20 mouse cellular contexts compared by ENCODE assay signal in genomic region chr4:47205846-47206245, GRCm38 (mm10). TPM values are rescaled to one million over a fixed set of nuclear protein-coding genes. Genes with fewer than 3 reads are reported as not detected.
A peak's percentile ranks its signal among the peaks of the same experiment; 100 is the strongest.
DNase-seq lines count a peak whose midpoint lies in the region; ATAC-seq and TF ChIP-seq lines count a peak whose summit lies in the region.
"Had no signal": no experiment of that assay in that cellular context is flagged by ENCODE, and none has a peak within 500 bp of the region (broad histone marks: within the 10 kb centered on the region; RNA-seq: fewer than 3 reads in every experiment).

No protein-coding gene starts in this region.

- H3K9me3 ChIP-seq in heart, postnatal 0 days (replicated peaks; ENCODE audit: control insufficient read depth, low read length), result no peaks in the 10 kb centered on the region
- H3K9me3 ChIP-seq in limb, embryonic 15.5 days, result no peaks in the 10 kb centered on the region
- no peaks in the 10 kb centered on the region for H3K9me3 ChIP-seq in limb, embryonic 10.5 days (replicated peaks)
- H3K9me3 ChIP-seq: hindbrain, embryonic 13.5 days; limb, embryonic 12.5 days; midbrain, embryonic 15.5 days had no signal

- DNase-seq in heart, postnatal 0 days (ENCODE audit: low spot score), result no peak
- no peak for DNase-seq in heart, postnatal 36 days
- DNase-seq in limb, embryonic 10.5 days (ENCODE audit: low spot score), result no peak
- peak; percentile 49 to 63 for DNase-seq in kidney, postnatal 25 days
- DNase-seq in lung, postnatal 4 days, result peak; percentile 44 to 76
- DNase-seq in adrenal gland, postnatal 14 days, result no peak
- DNase-seq: adrenal gland, postnatal 25 days; cerebellum, adult 8-10 months; gastrocnemius, postnatal 10 days; layer of hippocampus, adult 9-11 months; thymus, postnatal 14 days had no signal

- no peak for TF ChIP-seq EP300 in heart, postnatal 0 days (IDR thresholded peaks at IDR 0.05; ENCODE audit: low read depth)

- H3K9ac ChIP-seq in heart, postnatal 0 days (replicated peaks; ENCODE audit: low read depth, low read length), result no peak overlapping the region
- no peak overlapping the region for H3K9ac ChIP-seq in limb, embryonic 15.5 days
- H3K9ac ChIP-seq: hindbrain, embryonic 13.5 days; limb, embryonic 12.5 days; liver, embryonic 14.5 days; midbrain, embryonic 15.5 days had no signal

- H3K36me3 ChIP-seq in heart, postnatal 0 days (replicated peaks; ENCODE audit: control insufficient read depth, insufficient read depth, low read length), result no peaks in the 10 kb centered on the region
- no peaks in the 10 kb centered on the region for H3K36me3 ChIP-seq in limb, embryonic 15.5 days
- no peaks in the 10 kb centered on the region for H3K36me3 ChIP-seq in limb, embryonic 10.5 days
- H3K36me3 ChIP-seq: hindbrain, embryonic 13.5 days; limb, embryonic 12.5 days; midbrain, embryonic 15.5 days had no signal

- H3K4me1 ChIP-seq in heart, postnatal 0 days (ENCODE audit: control insufficient read depth, insufficient read depth), result peaks cover 7% of the 10 kb centered on the region; the same call in 1 of the 2 replicates
- peaks cover 25% of the 10 kb centered on the region for H3K4me1 ChIP-seq in limb, embryonic 15.5 days
- H3K4me1 ChIP-seq in limb, embryonic 10.5 days, result peaks cover 14% of the 10 kb centered on the region

- H3K4me3 ChIP-seq in heart, postnatal 0 days (ENCODE audit: low read depth, low read length), result no peak overlapping the region
- no peak overlapping the region for H3K4me3 ChIP-seq in limb, embryonic 15.5 days
- H3K4me3 ChIP-seq in limb, embryonic 10.5 days, result no peak overlapping the region
- H3K4me3 ChIP-seq: hindbrain, embryonic 13.5 days; limb, embryonic 12.5 days; megakaryocyte, embryonic 14.5 days; midbrain, embryonic 15.5 days had no signal

- no peak overlapping the region for H3K4me2 ChIP-seq in heart, postnatal 0 days (ENCODE audit: low read depth, low read length)
- no peak overlapping the region for H3K4me2 ChIP-seq in limb, embryonic 15.5 days
- H3K4me2 ChIP-seq: hindbrain, embryonic 13.5 days; limb, embryonic 12.5 days; midbrain, embryonic 15.5 days had no signal

- intact Hi-C loops in heart, postnatal 36 days (cut with DNase I), result loop anchor here (2.0 to 5.0 kb wide), 2 partner anchors 54 to 75 kb away; no protein-coding TSS in a partner anchor

- no peak for TF ChIP-seq CTCF in heart, postnatal 0 days (IDR thresholded peaks at IDR 0.05; ENCODE audit: low read depth)

- H3K27ac ChIP-seq in heart, postnatal 0 days (ENCODE audit: low read depth), result peak overlapping the region; percentile 35; the same call in 1 of the 2 replicates
- H3K27ac ChIP-seq in limb, embryonic 15.5 days, result 0 out of 2 replicates have a peak overlapping the region, but pooled peaks have one; percentile 22
- no peak overlapping the region for H3K27ac ChIP-seq in limb, embryonic 10.5 days
- H3K27ac ChIP-seq: hindbrain, embryonic 13.5 days; limb, embryonic 12.5 days; liver, embryonic 14.5 days; midbrain, embryonic 15.5 days had no signal

- WGBS in heart, postnatal 0 days, result 43% methylated on average over 6 of the region's 6 CpGs
- WGBS in limb, embryonic 15.5 days, result 59% methylated on average over 6 of the region's 6 CpGs
- 83% methylated on average over 6 of the region's 6 CpGs for WGBS in limb, embryonic 10.5 days

- H3K27me3 ChIP-seq in heart, postnatal 0 days (ENCODE audit: control insufficient read depth, insufficient read depth, low read length), result peaks cover 44% of the 10 kb centered on the region
- peaks cover 53% of the 10 kb centered on the region for H3K27me3 ChIP-seq in limb, embryonic 15.5 days
- peaks cover 72% of the 10 kb centered on the region for H3K27me3 ChIP-seq in limb, embryonic 10.5 days (ENCODE audit: low read depth, poor library complexity, severe bottlenecking)

- no peak for ATAC-seq in heart, postnatal 0 days (ENCODE audit: insufficient read depth, low read depth)
- no peak for ATAC-seq in limb, embryonic 15.5 days (ENCODE audit: insufficient number of reproducible peaks, low FRiP score, low TSS enrichment, low read depth)
- ATAC-seq: activated CD4-positive, CD25-positive, alpha-beta regulatory T cell, adult 4 months; midbrain, embryonic 15.5 days; Patski had no signal

RNA-seq across cellular contexts. Expression of gene Col15a1, which starts 2.1 kb away (rescaled TPM):
- 37.6 and 40.7 TPM in 2 replicates for total RNA-seq in heart, postnatal 0 days (2014; rRNA removed; ENCODE audit: low replicate concordance)
- polyA plus RNA-seq in heart, postnatal 0 days (2015; fragmentation: Nextera tagmentation; extraction: Ambion mirVana), result 19.9 and 20.1 TPM in 2 replicates
- 100 to 1,000 TPM in 1 of 2 experiments, 10 to 100 TPM in 1; 91.2 to 101 TPM for total RNA-seq in heart, postnatal 36 days (2021)
- polyA plus RNA-seq in limb, embryonic 15.5 days (2015; fragmentation: Nextera tagmentation; extraction: Ambion mirVana), result 25.0 and 26.9 TPM in 2 replicates
- 4.9 and 8.4 TPM in 2 replicates for polyA plus RNA-seq in limb, embryonic 10.5 days (2016; fragmentation: Nextera tagmentation; extraction: Ambion mirVana)
- 72.9 and 74.5 TPM in 2 replicates for total RNA-seq in adrenal gland, postnatal 14 days (2021)
- total RNA-seq: neutrophil, adult 5-6 weeks had no signal

Comparison
In these comparisons a context has a peak if more than half of its experiments do, and no peak if none do; other contexts are left out.
1. DNase-seq: peak in kidney, postnatal 25 days (2 of 2) and lung, postnatal 4 days (2 of 2); none in heart, postnatal 0 days (single experiment), heart, postnatal 36 days (0 of 2), limb, embryonic 10.5 days (single experiment) and adrenal gland, postnatal 14 days (single experiment).